Mouse (Mus musculus): ENCODE results near the gene Tbc1d10b. TPM values are rescaled to one million over a fixed set of nuclear protein-coding genes. Genes with fewer than 3 reads are reported as not detected.

Gene Tbc1d10b
- polyA plus RNA-seq, 1 experiment from 2014 or later, result 15.0 TPM

- Histone ChIP-seq H3K36me3 (ENCODE audit: control insufficient read depth, insufficient read depth) (peaks cover 70% of the 10 kb centered on the region), H3K4me2 (replicated peaks; ENCODE audit: low read depth) (peak within 1 kb of the TSS; percentile 79), H3K27me3 (replicated peaks; ENCODE audit: control insufficient read depth, insufficient read depth, low read length) (no peaks in the 10 kb centered on the region), H3K4me3 (ENCODE audit: low read depth, low read length) (peak within 1 kb of the TSS; percentile 75), H3K4me1 (replicated peaks; ENCODE audit: control insufficient read depth, insufficient read depth, low read length) (peaks cover 18% of the 10 kb centered on the region; the same call in 1 of the 2 replicates), H3K9me3 (ENCODE audit: control insufficient read depth) (no peaks in the 10 kb centered on the region), H3K27ac (ENCODE audit: low read depth, low read length) (peak within 1 kb of the TSS; percentile 88), H3K9ac (ENCODE audit: low read depth, low read length) (peak within 1 kb of the TSS; percentile 67)
- WGBS, result under 1% methylated on average over 51 of the region's 51 CpGs
- TF ChIP-seq CTCF (IDR thresholded peaks at IDR 0.05; ENCODE audit: low read depth), result peak; percentile 64
- ATAC-seq, result peak; percentile 94
Measured at GRCm38 (mm10) chr7:127195544-127196295, 12.5 kb downstream of the Tbc1d10b start, which contains the start of gene Cd2bp2. Gene Cd2bp2, minus strand, starts transcription at chr7:127196050.

GRCm38 (mm10) chr7:127194633-127195029, 13.6 kb downstream of the Tbc1d10b start:
- H3K4me1 ChIP-seq (replicated peaks; ENCODE audit: control insufficient read depth, insufficient read depth, low read length), result peaks cover 18% of the 10 kb centered on the region; the same call in 1 of the 2 replicates
- peaks cover 59% of the 10 kb centered on the region for H3K36me3 ChIP-seq (ENCODE audit: control insufficient read depth, insufficient read depth)
- no peak for TF ChIP-seq CTCF (IDR thresholded peaks at IDR 0.05; ENCODE audit: low read depth)
- 0 out of 2 replicates have a peak overlapping the region, but pooled peaks have one; percentile 67 for H3K9ac ChIP-seq (ENCODE audit: low read depth, low read length)
- peak overlapping the region; percentile 75 for H3K4me3 ChIP-seq (ENCODE audit: low read depth, low read length)
- no peaks in the 10 kb centered on the region for H3K9me3 ChIP-seq (ENCODE audit: control insufficient read depth)
- WGBS, result 52% methylated on average over 7 of the region's 7 CpGs
- peak overlapping the region; percentile 79 for H3K4me2 ChIP-seq (replicated peaks; ENCODE audit: low read depth)
- H3K27me3 ChIP-seq (replicated peaks; ENCODE audit: control insufficient read depth, insufficient read depth, low read length), result no peaks in the 10 kb centered on the region
- no peak overlapping the region for H3K27ac ChIP-seq (ENCODE audit: low read depth, low read length)
- no peak for ATAC-seq

- H3K9me3 ChIP-seq (ENCODE audit: control insufficient read depth), result no peaks in the 10 kb centered on the region
- ATAC-seq, result no peak
- TF ChIP-seq CTCF (IDR thresholded peaks at IDR 0.05; ENCODE audit: low read depth), result no peak
- peak overlapping the region; percentile 79; the same call in 1 of the 2 replicates for H3K4me2 ChIP-seq (replicated peaks; ENCODE audit: low read depth)
- peaks cover 54% of the 10 kb centered on the region for H3K36me3 ChIP-seq (ENCODE audit: control insufficient read depth, insufficient read depth)
- H3K4me3 ChIP-seq (ENCODE audit: low read depth, low read length), result no peak overlapping the region
- WGBS, result 81% methylated on average over 17 of the region's 17 CpGs
- 0 out of 2 replicates have a peak overlapping the region, but pooled peaks have one; percentile 15 for H3K27ac ChIP-seq (ENCODE audit: low read depth, low read length)
- H3K27me3 ChIP-seq (replicated peaks; ENCODE audit: control insufficient read depth, insufficient read depth, low read length), result no peaks in the 10 kb centered on the region
- H3K9ac ChIP-seq (ENCODE audit: low read depth, low read length), result no peak overlapping the region
- H3K4me1 ChIP-seq (replicated peaks; ENCODE audit: control insufficient read depth, insufficient read depth, low read length), result peaks cover 18% of the 10 kb centered on the region; the same call in 1 of the 2 replicates
Measured at GRCm38 (mm10) chr7:127194011-127194632, 14.1 kb downstream of the Tbc1d10b start.

- Histone ChIP-seq H3K36me3 (ENCODE audit: control insufficient read depth, insufficient read depth) (peaks cover 43% of the 10 kb centered on the region), H3K9me3 (ENCODE audit: control insufficient read depth) (no peaks in the 10 kb centered on the region), H3K4me3 (ENCODE audit: low read depth, low read length) (no peak overlapping the region), H3K27ac (ENCODE audit: low read depth, low read length) (peak overlapping the region; percentile 60), H3K4me1 (replicated peaks; ENCODE audit: control insufficient read depth, insufficient read depth, low read length) (peaks cover 18% of the 10 kb centered on the region; the same call in 1 of the 2 replicates), H3K9ac (ENCODE audit: low read depth, low read length) (no peak overlapping the region), H3K27me3 (replicated peaks; ENCODE audit: control insufficient read depth, insufficient read depth, low read length) (no peaks in the 10 kb centered on the region), H3K4me2 (replicated peaks; ENCODE audit: low read depth) (no peak overlapping the region)
- ATAC-seq, result no peak
- TF ChIP-seq CTCF (IDR thresholded peaks at IDR 0.05; ENCODE audit: low read depth), result no peak
- 85% methylated on average over 5 of the region's 5 CpGs for WGBS
Measured at GRCm38 (mm10) chr7:127192989-127193388, 15.3 kb downstream of the Tbc1d10b start.

- Histone ChIP-seq H3K9ac (ENCODE audit: low read depth, low read length) (no peak overlapping the region), H3K36me3 (ENCODE audit: control insufficient read depth, insufficient read depth) (peaks cover 33% of the 10 kb centered on the region), H3K9me3 (ENCODE audit: control insufficient read depth) (no peaks in the 10 kb centered on the region), H3K4me1 (replicated peaks; ENCODE audit: control insufficient read depth, insufficient read depth, low read length) (peaks cover 11% of the 10 kb centered on the region; the same call in 1 of the 2 replicates), H3K4me2 (replicated peaks; ENCODE audit: low read depth) (no peak overlapping the region), H3K27ac (ENCODE audit: low read depth, low read length) (no peak overlapping the region), H3K27me3 (replicated peaks; ENCODE audit: control insufficient read depth, insufficient read depth, low read length) (no peaks in the 10 kb centered on the region), H3K4me3 (ENCODE audit: low read depth, low read length) (no peak overlapping the region)
- WGBS, result 77% methylated on average over 6 of the region's 6 CpGs
- no peak for TF ChIP-seq CTCF (IDR thresholded peaks at IDR 0.05; ENCODE audit: low read depth)
- ATAC-seq, result no peak
Measured at GRCm38 (mm10) chr7:127190672-127191071, 17.6 kb downstream of the Tbc1d10b start.
